Mouse (Mus musculus) brain, embryonic 14.5 days (tissue): ENCODE data around the gene Smurf1.

Source experiments
- CTCF ChIP-seq: fragments of 200-500 bp; IDR thresholded peaks from 2 replicates; pipeline ENCODE4 v1.5.1; 2012; ENCODE audit warnings: inconsistent platforms, mild to moderate bottlenecking, moderate library complexity, borderline replicate concordance; ENCODE audit not compliant: insufficient read depth, insufficient read length; ENCODE audit errors: extremely low read depth
- POLR2A ChIP-seq: fragments of 200-500 bp; IDR thresholded peaks from 2 replicates; pipeline ENCODE4 v1.6.1; 2012; ENCODE audit warnings: mild to moderate bottlenecking, inconsistent platforms, borderline replicate concordance; ENCODE audit not compliant: poor library complexity, insufficient read depth, insufficient read length, severe bottlenecking; ENCODE audit errors: extremely low read depth

- TF ChIP-seq CTCF: peak; percentile 9; the same call in 1 of the 2 replicates
- TF ChIP-seq POLR2A: no peak
Measured at GRCm38 (mm10) chr5:144836100-144836499, 129.5 kb downstream of the Smurf1 start.
